Mouse (Mus musculus): ENCODE results near the gene Dnajc8. TPM values are rescaled to one million over a fixed set of nuclear protein-coding genes. Genes with fewer than 3 reads are reported as not detected.

The Dnajc8 gene
- total RNA-seq, 1 experiment from 2014 or later = 422 TPM

DNA sequence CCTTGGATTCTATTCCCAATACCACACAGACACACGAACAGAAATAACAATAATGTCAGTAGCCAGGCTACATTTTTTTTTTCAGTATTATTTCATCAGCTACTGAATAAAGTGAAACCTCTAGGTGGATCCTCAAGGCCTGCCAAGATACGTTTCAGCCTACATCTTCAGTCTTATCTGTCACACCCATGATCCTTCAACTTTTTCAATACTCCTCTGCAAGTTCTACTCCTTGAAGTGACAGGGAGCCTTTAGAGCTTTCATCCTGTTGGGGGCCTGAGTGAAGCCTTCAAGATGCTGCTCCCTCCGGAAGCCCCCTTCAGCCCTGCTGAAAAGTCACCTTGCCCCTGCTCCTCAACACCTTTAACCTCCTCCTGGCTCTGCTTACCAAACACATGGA is 23.3 kb upstream of the Dnajc8 start:
- no peak for ATAC-seq (replicated peaks in 1 of 2; ENCODE audit: insufficient read depth in 1 of 2, low FRiP score in 2 of 2, low TSS enrichment in 1 of 2, low read depth in 1 of 2, poor library complexity in 2 of 2, severe bottlenecking in 2 of 2)

DNA sequence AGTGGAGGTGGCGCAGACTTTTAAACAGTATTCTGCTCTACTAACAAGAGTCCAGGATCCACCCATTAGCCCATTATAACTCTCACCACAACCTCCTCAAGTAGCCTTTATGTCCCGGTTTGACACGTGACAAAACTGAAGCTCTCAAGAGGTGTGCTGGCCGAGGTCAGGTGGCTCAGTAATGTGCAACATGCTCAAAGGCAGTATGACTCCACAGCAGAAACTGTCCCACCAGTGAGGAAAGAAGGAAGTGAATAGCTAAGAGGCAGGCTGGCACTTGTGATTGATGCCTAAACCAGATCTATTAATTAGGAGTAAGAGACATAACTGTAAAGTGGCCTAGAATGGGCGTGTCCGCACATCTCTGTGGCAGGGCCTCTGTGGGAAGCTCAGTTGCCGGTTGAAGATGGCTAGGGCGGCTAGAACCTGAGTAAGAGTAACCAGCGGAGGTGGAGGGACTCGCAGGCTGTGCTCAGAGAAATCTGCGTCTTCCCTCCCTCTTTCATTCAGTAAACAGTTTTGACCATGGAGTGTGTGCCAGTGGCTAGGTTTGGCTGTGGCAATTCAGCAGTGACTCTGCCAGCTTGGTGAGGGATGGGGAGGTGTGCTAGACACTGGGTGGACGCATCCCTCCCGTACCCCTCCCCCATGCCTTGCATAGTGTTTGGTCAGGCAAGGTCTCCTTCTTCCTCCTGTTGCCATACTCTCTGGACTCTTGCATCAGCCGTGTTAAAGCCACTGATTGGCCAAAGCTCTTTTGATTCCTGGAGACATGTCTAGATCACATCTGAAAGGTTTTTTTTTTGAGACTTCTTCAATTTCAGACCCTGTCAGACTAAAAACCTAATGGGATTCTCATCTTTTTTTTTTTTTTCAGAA is 21.7 kb upstream of the Dnajc8 start:
- ATAC-seq (replicated peaks in 1 of 2; ENCODE audit: insufficient read depth in 1 of 2, low FRiP score in 2 of 2, low TSS enrichment in 1 of 2, low read depth in 1 of 2, poor library complexity in 2 of 2, severe bottlenecking in 2 of 2) = no peak

- peak; percentile 28 to 32; a peak in 3 of 4 replicates for ATAC-seq (replicated peaks in 1 of 2; ENCODE audit: insufficient read depth in 1 of 2, low FRiP score in 2 of 2, low TSS enrichment in 1 of 2, low read depth in 1 of 2, poor library complexity in 2 of 2, severe bottlenecking in 2 of 2)
Measured at GRCm38 (mm10) chr4:132514555-132515135, 20.7 kb upstream of the Dnajc8 start.

DNA sequence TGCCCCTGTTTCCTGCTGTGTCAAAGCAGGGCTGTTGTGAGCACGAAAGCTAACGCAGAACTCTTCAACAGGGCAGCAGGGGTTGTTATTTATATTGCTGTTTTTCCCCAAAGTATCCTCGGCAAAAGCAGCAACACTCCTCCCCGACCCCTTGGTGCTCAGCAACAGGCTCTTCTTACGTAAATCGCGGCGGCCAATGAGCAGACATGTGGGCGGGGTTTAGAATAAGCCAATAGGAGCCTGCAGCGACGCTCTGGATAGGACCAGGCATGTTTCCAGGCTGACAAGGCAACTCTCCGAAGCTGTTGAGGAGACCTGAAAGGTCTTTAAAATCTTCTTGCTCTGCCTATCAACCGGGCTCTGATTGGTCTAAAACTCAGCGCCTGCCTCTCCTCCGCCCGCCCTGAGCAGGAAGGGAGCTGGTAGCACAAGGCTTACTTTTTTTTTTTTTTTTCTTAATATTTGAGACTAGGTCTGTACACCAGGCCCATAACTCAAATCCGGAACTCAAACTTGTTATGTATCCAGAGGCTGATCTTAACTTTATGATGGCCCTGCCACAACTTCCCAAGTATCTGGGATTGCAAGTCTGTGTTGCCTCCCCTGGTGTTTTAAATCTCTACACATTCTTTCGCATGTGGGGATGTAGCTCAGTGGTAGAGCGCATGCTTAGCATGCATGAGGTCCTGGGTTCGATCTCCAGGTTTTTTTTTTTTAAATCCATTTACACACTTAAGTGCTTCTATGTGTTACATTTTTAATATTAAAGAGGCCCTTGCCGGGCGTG is 19.8 kb upstream of the Dnajc8 start:
- ATAC-seq (replicated peaks in 1 of 2; ENCODE audit: insufficient read depth in 1 of 2, low FRiP score in 2 of 2, low TSS enrichment in 1 of 2, low read depth in 1 of 2, poor library complexity in 2 of 2, severe bottlenecking in 2 of 2) = peak; percentile 93 to 94

DNA sequence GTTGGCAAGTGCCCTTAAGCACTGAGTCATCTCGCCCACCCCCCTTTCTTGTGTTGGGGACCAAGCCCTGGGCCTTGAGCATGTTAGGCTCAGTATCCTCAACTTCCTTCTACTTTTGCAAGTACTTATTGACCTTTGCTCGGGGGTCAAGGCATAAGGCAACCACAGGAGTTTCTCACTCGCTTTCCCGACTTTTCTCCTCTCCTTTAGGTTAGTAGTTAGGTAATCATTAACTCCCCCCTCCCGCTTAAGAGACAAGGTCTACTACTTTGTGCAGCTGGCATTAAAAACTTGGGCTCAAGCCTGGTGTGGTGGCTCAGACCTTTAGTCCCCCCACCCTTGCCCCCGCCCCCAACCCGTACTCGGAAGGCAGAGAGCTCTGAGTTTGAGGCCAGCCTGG is 17.3 kb upstream of the Dnajc8 start:
- ATAC-seq (replicated peaks in 1 of 2; ENCODE audit: insufficient read depth in 1 of 2, low FRiP score in 2 of 2, low TSS enrichment in 1 of 2, low read depth in 1 of 2, poor library complexity in 2 of 2, severe bottlenecking in 2 of 2) = no peak

- ATAC-seq (replicated peaks in 1 of 2; ENCODE audit: insufficient read depth in 1 of 2, low FRiP score in 2 of 2, low TSS enrichment in 1 of 2, low read depth in 1 of 2, poor library complexity in 2 of 2, severe bottlenecking in 2 of 2) = no peak
Measured at GRCm38 (mm10) chr4:132519188-132519587, 16.2 kb upstream of the Dnajc8 start.

DNA sequence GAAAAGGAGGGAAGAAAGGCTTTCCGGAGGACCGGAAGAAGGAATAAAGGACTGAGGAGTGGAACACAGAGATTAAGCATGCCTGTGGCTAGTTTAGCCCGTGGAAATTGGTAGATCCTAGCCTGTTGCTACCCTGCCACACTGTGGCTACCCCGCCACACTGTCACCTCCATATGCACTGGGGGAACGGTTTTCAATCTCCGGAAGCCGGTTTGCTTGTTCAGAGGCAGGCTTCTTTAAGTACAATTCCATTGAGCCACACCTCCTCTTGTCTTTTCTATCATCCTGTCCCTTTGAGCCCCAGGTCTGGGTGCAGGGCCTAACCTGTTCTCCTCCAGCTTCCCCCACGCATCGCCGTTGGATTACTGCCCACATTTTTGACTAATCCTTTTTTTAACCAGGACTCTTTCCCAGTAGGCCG is 11.0 kb upstream of the Dnajc8 start:
- ATAC-seq (replicated peaks in 1 of 2; ENCODE audit: insufficient read depth in 1 of 2, low FRiP score in 2 of 2, low TSS enrichment in 1 of 2, low read depth in 1 of 2, poor library complexity in 2 of 2, severe bottlenecking in 2 of 2) = no peak

DNA sequence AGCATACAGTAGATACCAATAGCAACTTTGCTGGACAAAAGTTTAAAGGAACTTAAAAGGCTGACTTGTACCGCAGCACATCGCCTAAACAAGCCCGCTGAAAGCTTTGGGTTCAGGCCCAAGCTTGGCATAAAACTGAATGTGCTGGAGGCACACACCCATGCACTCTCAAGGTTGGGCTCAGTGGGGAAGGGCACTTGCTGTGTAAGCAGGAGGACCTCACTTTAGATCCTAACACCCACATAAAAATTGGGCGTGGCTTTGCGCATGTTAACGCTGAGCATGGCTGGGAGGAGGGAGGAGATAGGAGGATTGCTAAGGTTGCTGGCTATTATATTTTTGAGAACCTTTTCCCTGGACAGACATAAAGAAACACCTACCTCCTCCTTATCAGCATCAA is 10.5 kb upstream of the Dnajc8 start:
- ATAC-seq (replicated peaks in 1 of 2; ENCODE audit: insufficient read depth in 1 of 2, low FRiP score in 2 of 2, low TSS enrichment in 1 of 2, low read depth in 1 of 2, poor library complexity in 2 of 2, severe bottlenecking in 2 of 2) = no peak

DNA sequence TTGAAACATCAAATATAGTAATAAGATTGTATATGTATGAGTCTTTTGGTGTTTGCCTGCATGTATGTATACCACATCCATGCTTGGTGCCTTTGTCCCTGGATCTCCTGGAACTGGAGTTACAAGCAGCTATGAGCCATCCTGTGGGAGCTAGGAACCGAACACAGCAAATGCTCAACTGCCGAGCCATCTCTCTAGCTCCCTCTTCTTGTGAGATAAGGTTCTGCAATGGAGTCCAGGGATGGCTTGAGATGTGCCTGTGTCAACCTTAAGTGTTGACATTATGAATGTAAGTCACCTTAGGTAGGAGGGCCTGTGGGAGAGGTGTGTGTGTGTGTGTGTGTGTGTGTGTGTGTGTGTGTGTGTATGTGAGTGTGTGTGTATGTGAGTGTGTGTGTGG is 8.7 kb upstream of the Dnajc8 start:
- no peak for ATAC-seq (replicated peaks in 1 of 2; ENCODE audit: insufficient read depth in 1 of 2, low FRiP score in 2 of 2, low TSS enrichment in 1 of 2, low read depth in 1 of 2, poor library complexity in 2 of 2, severe bottlenecking in 2 of 2)

- ATAC-seq (replicated peaks in 1 of 2; ENCODE audit: insufficient read depth in 1 of 2, low FRiP score in 2 of 2, low TSS enrichment in 1 of 2, low read depth in 1 of 2, poor library complexity in 2 of 2, severe bottlenecking in 2 of 2) = peak; percentile 51 to 72
Measured at GRCm38 (mm10) chr4:132527917-132528522, 7.3 kb upstream of the Dnajc8 start.

GRCm38 (mm10) chr4:132529344-132529743 is 6.0 kb upstream of the Dnajc8 start:
- no peak for ATAC-seq (replicated peaks in 1 of 2; ENCODE audit: insufficient read depth in 1 of 2, low FRiP score in 2 of 2, low TSS enrichment in 1 of 2, low read depth in 1 of 2, poor library complexity in 2 of 2, severe bottlenecking in 2 of 2)

DNA sequence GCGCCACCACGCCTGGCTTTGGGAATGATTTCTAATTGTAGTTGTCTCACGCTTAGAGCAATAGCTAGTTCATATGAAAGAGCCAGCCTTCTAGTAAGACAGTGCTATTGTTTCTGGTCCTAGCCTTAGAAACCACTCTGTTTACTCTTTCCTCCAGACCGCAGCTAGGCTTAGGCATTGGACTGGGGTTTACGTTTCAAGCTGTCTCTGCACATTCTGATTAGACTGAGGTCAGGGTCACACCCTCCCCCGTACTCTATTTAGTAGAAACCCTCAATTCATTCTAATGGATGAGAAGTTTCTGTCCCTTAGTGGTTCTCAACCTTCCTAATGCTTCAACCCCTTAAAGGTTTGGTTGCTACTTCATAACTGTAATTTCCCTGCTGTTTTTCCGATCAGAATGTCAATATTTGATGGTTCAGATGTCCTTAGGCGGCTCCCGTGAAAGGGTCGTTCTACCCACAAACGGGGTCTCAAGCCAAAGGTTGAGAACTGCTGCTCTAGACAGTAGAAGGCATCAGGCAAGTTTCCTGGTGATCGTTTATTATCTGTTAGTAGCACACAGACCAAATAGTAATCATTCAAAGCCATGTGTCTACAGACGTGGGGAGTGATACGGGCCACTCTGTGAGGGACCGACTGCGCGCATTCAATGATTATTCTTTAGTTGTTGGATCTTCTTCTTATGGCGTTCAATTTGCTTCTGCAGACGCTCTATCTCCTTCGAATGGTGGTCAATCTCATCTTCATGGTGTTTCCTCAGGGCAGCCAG is 5.1 kb upstream of the Dnajc8 start:
- ATAC-seq (replicated peaks in 1 of 2; ENCODE audit: insufficient read depth in 1 of 2, low FRiP score in 2 of 2, low TSS enrichment in 1 of 2, low read depth in 1 of 2, poor library complexity in 2 of 2, severe bottlenecking in 2 of 2) = no peak

GRCm38 (mm10) chr4:132532496-132532895 is 2.9 kb upstream of the Dnajc8 start:
- no peak for ATAC-seq (replicated peaks in 1 of 2; ENCODE audit: insufficient read depth in 1 of 2, low FRiP score in 2 of 2, low TSS enrichment in 1 of 2, low read depth in 1 of 2, poor library complexity in 2 of 2, severe bottlenecking in 2 of 2)

DNA sequence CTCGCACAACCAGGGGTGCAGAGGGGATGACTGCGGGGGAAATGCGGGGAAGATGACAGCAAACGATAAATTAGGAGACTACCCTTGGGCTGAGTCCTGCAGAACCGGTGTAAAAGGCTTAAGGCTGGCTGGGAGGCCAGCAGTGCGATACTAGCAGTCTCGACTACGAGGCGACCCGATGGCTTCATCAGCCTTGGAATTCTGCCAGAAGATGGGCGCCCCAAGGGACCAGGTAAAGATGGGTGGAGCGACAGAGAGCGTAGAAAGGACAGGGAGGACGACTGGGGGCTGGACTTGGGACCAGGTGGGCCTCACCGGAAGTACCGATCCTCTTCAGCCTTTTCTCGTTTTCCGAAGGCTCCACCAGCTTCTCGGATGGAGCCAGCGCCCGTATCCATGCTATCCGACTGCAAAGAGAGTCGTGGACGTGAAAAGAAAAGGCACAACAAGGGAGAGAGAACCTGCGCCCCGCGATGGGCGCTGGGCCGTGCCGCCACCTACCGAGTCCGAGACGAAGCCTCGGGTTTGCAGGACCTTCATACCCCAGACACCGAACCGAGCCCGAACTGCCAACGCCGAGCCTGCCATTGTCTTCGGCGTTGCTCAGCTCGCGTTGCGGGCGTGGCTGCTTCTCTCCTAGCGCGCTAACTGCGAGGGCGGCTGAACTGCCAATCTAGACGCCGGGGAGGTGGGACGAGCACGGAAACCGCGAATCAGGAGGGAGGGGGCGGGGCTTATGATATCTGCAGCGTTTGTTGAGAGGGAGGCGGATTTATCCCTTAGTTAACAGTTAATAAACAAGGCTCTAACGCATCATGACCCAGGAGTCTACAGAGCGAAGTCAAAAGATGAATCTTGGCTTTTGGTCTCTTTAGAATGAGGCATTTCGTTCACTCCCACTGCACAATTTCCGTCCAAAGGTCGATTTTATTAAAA is 2.1 kb upstream of the Dnajc8 start, which contains the start of gene Atpif1:
Atpif1 (minus strand) TSS at position 679 of the 936 bp plus-strand sequence.
- ATAC-seq (replicated peaks in 1 of 2; ENCODE audit: insufficient read depth in 1 of 2, low FRiP score in 2 of 2, low TSS enrichment in 1 of 2, low read depth in 1 of 2, poor library complexity in 2 of 2, severe bottlenecking in 2 of 2) = peak; percentile 87 to 88

DNA sequence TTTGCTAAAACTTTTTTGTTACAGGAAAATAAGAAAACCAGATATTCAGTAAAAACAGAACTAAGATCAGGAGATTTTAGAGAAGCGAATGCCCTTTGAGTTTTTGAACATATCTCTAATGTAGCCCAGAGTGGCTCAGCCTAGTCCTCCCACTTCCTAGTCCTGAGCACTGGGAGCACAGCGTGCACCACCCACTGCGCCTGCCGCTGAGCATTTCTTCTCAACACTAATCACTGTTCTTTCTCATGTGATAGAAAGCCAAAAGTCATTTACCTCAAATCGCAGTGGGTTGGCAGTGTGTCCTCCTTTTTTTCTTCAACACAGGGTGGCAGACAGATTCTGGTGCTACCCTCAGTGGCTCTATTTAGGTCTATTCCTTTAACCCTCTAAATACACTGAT is 4.1 kb downstream of the Dnajc8 start:
- no peak for ATAC-seq (replicated peaks in 1 of 2; ENCODE audit: insufficient read depth in 1 of 2, low FRiP score in 2 of 2, low TSS enrichment in 1 of 2, low read depth in 1 of 2, poor library complexity in 2 of 2, severe bottlenecking in 2 of 2)

DNA sequence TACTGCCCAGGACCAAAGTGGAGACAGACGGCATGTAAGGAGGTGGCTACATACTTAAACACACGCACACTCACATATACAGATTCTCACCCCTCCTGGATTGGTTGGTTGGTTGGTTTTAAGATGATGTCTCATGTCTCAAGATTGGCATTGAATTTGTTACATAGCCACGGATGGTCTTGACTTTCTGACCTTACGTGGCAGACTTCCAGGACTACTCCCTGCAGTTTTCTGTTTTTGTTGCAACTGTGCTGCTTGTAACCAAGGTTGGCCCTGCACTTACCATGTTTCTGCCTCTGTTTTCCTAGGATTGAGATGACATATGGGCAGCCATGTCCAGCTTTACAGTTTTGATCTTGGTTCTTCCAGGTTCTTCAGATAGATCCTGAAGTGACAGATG is 6.1 kb downstream of the Dnajc8 start:
- no peak for ATAC-seq (replicated peaks in 1 of 2; ENCODE audit: insufficient read depth in 1 of 2, low FRiP score in 2 of 2, low TSS enrichment in 1 of 2, low read depth in 1 of 2, poor library complexity in 2 of 2, severe bottlenecking in 2 of 2)

Measured in hematopoietic stem cell, adult 5-6 weeks (primary cell).